Mouse (Mus musculus) embryonic facial prominence, embryonic 14.5 days (tissue): Measurements from ENCODE around the gene Alkbh3. TPM values are rescaled to one million over a fixed set of nuclear protein-coding genes. Genes with fewer than 3 reads are reported as not detected.

Source experiments
- ATAC-seq: fragments of 200-750 bp; cut with Nextera tagmentation; 2 replicates; pipeline ENCODE4 v1.8.0; 2017; ENCODE audit warnings: low read depth, moderate number of reproducible peaks, moderate TSS enrichment
- DNase-seq: peaks from one replicate; pipeline ENCODE4 v3.0.0-alpha.2; 2015; ENCODE audit warnings: low spot score
- H3K27ac ChIP-seq: fragments of 300-500 bp; sonication (generic); replicated peaks from 2 replicates; pipeline ENCODE4 v1.5.1; 2014; ENCODE audit warnings: low read depth, mild to moderate bottlenecking, low read length, moderate library complexity
- H3K27me3 ChIP-seq: fragments of 300-500 bp; sonication (generic); replicated peaks from 2 replicates; pipeline ENCODE4 v1.6.1; 2014; ENCODE audit warnings: low read length; ENCODE audit not compliant: control insufficient read depth, insufficient read depth
- H3K36me3 ChIP-seq: fragments of 300-500 bp; sonication (generic); 2 replicates; pipeline ENCODE4 v1.6.1; 2014; ENCODE audit warnings: low read length, mixed read lengths; ENCODE audit not compliant: control insufficient read depth, insufficient read depth
- H3K4me1 ChIP-seq: fragments of 300-500 bp; sonication (generic); 2 replicates; pipeline ENCODE4 v1.6.1; 2014; ENCODE audit warnings: antibody characterized with exemption, low read length; ENCODE audit not compliant: control insufficient read depth, insufficient read depth
- H3K4me2 ChIP-seq: fragments of 300-500 bp; sonication (generic); 2 replicates; pipeline ENCODE4 v1.6.1; 2014; ENCODE audit warnings: low read depth, mild to moderate bottlenecking, low read length, moderate library complexity, mixed read lengths
- H3K4me3 ChIP-seq: fragments of 300-500 bp; sonication (generic); 2 replicates; pipeline ENCODE4 v1.5.1; 2014; ENCODE audit warnings: low read depth, mild to moderate bottlenecking, low read length
- H3K9ac ChIP-seq: fragments of 300-500 bp; sonication (generic); 2 replicates; pipeline ENCODE4 v1.6.1; 2014; ENCODE audit warnings: low read depth, mild to moderate bottlenecking, low read length, moderate library complexity, mixed read lengths
- H3K9me3 ChIP-seq: fragments of 300-500 bp; sonication (generic); 2 replicates; pipeline ENCODE4 v1.6.1; 2016; ENCODE audit warnings: low read length; ENCODE audit not compliant: control insufficient read depth
- WGBS: fragments of 180-500 bp; shearing (Covaris S2); extraction: QIAGEN DNeasy Blood & Tissue Kit; methylation state at CpG from one replicate; pipeline ENCODE4 v1.1.7; 2014; 5-methylcytosine and 5-hydroxymethylcytosine counted together
- polyA plus RNA-seq: library from polyadenylated mRNA; unstranded; fragments of >200 nt; fragmentation: Nextera tagmentation; extraction: Ambion mirVana; gene quantifications from 2 replicates; pipeline ENCODE4 v1.2.1, GENCODE M21; 2014

Gene Alkbh3
- polyA plus RNA-seq, 1 experiment from 2014 or later, result 53.8 TPM

DNA sequence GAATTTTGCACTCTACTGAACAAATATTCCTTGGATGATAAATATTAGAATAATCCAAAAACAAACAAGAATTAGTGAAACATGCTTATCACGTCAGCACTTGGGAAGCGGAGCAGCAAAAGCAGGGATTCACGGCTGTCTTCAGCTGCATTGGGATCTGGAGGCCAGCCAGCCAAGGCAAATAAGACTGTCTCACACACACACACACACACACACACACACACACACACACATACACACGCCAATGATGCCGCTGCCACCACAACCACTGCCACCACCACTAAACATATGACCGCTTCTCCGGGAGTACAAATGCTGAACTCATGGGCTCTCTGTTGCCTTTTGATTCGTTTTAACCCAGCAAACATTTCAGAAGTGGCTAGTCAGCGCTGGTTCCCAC, 56.9 kb downstream of the Alkbh3 start:
- H3K4me1 ChIP-seq, result peaks cover 5% of the 10 kb centered on the region; the same call in 1 of the 2 replicates
- H3K27me3 ChIP-seq, result peaks cover 61% of the 10 kb centered on the region
- H3K4me3 ChIP-seq, result no peak overlapping the region
- DNase-seq (no peak), ATAC-seq (no peak)
- 89% methylated on average over 9 of the region's 9 CpGs for WGBS
- no peak overlapping the region for H3K9ac ChIP-seq
- no peak overlapping the region for H3K27ac ChIP-seq
- no peak overlapping the region for H3K4me2 ChIP-seq
- no peaks in the 10 kb centered on the region for H3K36me3 ChIP-seq
- H3K9me3 ChIP-seq, result no peaks in the 10 kb centered on the region

DNA sequence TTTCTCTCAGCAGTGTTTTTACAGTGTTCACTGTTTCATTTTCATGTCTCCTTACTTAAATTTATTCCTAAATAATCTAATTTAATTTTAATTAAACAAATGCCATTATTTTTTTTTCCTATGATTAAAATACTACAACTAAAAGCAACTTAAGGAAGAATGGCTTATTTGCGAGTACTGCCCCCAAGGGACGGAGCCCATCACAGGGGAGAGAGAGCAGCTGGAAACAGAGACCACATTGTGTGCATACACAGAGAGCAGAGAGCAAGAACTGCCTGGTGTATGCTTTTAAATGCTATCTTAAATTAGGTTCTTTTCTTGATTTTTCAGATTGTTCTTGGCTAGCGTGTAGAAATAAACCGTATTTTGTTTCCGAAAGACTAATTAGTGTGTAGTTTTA, 63.6 kb downstream of the Alkbh3 start:
- Histone ChIP-seq H3K9me3 (no peaks in the 10 kb centered on the region), H3K27ac (no peak overlapping the region), H3K27me3 (no peaks in the 10 kb centered on the region), H3K4me2 (no peak overlapping the region), H3K36me3 (no peaks in the 10 kb centered on the region), H3K4me1 (no peaks in the 10 kb centered on the region), H3K4me3 (no peak overlapping the region), H3K9ac (no peak overlapping the region)
- ATAC-seq, result no peak
- DNase-seq, result no peak
- WGBS, result 43% methylated on average over 5 of the region's 5 CpGs

- Histone ChIP-seq H3K27me3 (no peaks in the 10 kb centered on the region), H3K4me3 (no peak overlapping the region), H3K4me1 (no peaks in the 10 kb centered on the region), H3K4me2 (no peak overlapping the region), H3K9ac (no peak overlapping the region), H3K36me3 (no peaks in the 10 kb centered on the region), H3K27ac (no peak overlapping the region), H3K9me3 (no peaks in the 10 kb centered on the region)
- WGBS, result 80% methylated on average over 4 of the region's 4 CpGs
- DNase-seq (no peak), ATAC-seq (no peak)
Observed at GRCm38 (mm10) chr2:93944855-93945254, 65.8 kb downstream of the Alkbh3 start.

DNA sequence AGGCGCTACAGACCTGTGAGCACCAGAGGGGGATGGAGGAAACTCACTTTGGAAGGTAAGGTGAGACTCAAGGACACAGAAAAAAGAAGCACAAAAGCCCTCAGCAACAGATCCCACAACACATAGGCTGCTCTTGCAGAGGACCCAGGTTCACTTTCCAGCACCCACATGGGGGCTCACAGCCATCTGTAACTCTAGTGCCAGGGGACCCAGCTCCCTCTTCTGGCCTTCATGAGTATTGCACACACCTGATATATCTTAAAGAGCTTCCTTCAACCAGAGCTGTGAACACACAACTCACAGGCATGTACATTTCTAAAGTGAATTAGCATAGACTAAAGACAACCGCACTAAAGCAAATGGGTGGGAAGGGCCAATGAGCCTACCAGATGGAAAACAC, 66.5 kb downstream of the Alkbh3 start:
- Histone ChIP-seq H3K9ac (no peak overlapping the region), H3K9me3 (no peaks in the 10 kb centered on the region)
- 93% methylated on average over 2 of the region's 2 CpGs for WGBS

GRCm38 (mm10) chr2:93941670-93942069, 68.9 kb downstream of the Alkbh3 start:
- no peak overlapping the region for H3K9ac ChIP-seq
- 59% methylated on average over 11 of the region's 11 CpGs for WGBS
- H3K9me3 ChIP-seq, result no peaks in the 10 kb centered on the region
- no peaks in the 10 kb centered on the region for H3K4me1 ChIP-seq
- H3K27me3 ChIP-seq, result no peaks in the 10 kb centered on the region
- no peak overlapping the region for H3K27ac ChIP-seq
- DNase-seq (peak; percentile 41), ATAC-seq (no peak)
- H3K4me2 ChIP-seq, result no peak overlapping the region
- no peak overlapping the region for H3K4me3 ChIP-seq
- no peaks in the 10 kb centered on the region for H3K36me3 ChIP-seq

More for the DNA sequence above, 66.5 kb downstream of the Alkbh3 start:
- no peak overlapping the region for H3K27ac ChIP-seq
- no peak overlapping the region for H3K4me2 ChIP-seq
- no peaks in the 10 kb centered on the region for H3K4me1 ChIP-seq
- DNase-seq (no peak), ATAC-seq (no peak)
- no peaks in the 10 kb centered on the region for H3K27me3 ChIP-seq
- no peak overlapping the region for H3K4me3 ChIP-seq
- no peaks in the 10 kb centered on the region for H3K36me3 ChIP-seq

GRCm38 (mm10) chr2:93938534-93938933, 72.1 kb downstream of the Alkbh3 start:
- Histone ChIP-seq H3K27me3 (no peaks in the 10 kb centered on the region), H3K9me3 (no peaks in the 10 kb centered on the region), H3K27ac (no peak overlapping the region), H3K4me2 (no peak overlapping the region), H3K9ac (no peak overlapping the region), H3K4me1 (no peaks in the 10 kb centered on the region), H3K36me3 (no peaks in the 10 kb centered on the region), H3K4me3 (no peak overlapping the region)
- no peak for ATAC-seq
- 76% methylated on average over 9 of the region's 9 CpGs for WGBS
- DNase-seq, result no peak

Other genes with a start within 250 kb of the Alkbh3 start
- gene Ext2, start 188.2 kb downstream of the Alkbh3 start, polyA plus RNA-seq, result 115 and 126 TPM in 2 replicates
- 5.7 and 7.0 TPM in 2 replicates for gene Accs, start 160.9 kb downstream of the Alkbh3 start, polyA plus RNA-seq
- gene Accsl, start 141.7 kb downstream of the Alkbh3 start, polyA plus RNA-seq, result 0.53 TPM in 1 of 2 replicates, not detected in the other
- gene Gm13889, start 53.6 kb downstream of the Alkbh3 start, polyA plus RNA-seq, result 6.9 and 10.6 TPM in 2 replicates
- gene Gm27027, start 14.5 kb downstream of the Alkbh3 start, polyA plus RNA-seq, result not detected in 2 replicates
- 104 and 114 TPM in 2 replicates for gene Hsd17b12, start 147.2 kb upstream of the Alkbh3 start, polyA plus RNA-seq